Comparison of ENCODE assay signal across 9 mouse cellular contexts in the genomic region with DNA sequence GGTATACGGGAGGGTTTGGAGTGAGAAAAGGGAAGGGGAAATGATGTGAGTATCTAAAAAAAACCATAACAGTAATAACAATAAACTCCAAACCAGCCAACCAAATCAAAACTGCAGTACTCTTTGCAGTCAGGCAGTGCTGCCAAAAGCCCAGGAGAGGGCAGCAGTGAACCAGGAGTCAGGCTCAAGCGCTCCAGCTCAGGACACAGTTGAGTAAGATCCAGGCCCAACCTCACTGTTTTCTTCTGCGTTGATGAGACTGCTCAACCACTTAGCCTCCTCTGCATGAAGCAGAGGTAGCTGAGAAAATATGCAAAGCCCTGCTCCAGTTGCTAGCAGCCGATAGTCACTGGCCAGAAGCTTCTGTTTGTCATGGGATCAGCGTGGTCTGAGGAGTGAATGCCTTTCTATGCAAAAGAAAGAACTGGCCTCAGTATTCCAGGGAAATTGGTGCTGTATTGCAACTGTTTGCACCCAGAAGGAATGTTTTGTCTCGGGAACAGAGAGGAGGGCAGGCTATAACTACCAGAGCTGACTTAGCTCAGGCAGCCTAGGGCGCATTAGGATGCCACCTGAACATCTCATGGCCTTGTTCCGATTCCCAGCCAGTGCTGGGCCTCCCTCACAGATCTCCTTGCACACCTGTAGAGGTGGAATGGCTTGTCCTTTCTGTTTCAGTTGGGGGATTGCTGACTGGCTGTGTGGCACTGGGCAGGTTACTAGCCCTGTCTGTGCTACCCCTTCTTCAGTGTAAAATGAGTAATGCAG. TPM values are rescaled to one million over a fixed set of nuclear protein-coding genes. Genes with fewer than 3 reads are reported as not detected.
DNase-seq lines count a peak whose midpoint lies in the region; ATAC-seq and TF ChIP-seq lines count a peak whose summit lies in the region.
"Had no signal": no experiment of that assay in that cellular context is flagged by ENCODE, and none has a peak within 500 bp of the region (broad histone marks: within the 10 kb centered on the region; RNA-seq: fewer than 3 reads in every experiment).

No protein-coding gene starts in this region.

- no peak overlapping the region for H3K27ac ChIP-seq in limb, embryonic 10.5 days
- H3K27ac ChIP-seq in midbrain, postnatal 0 days (ENCODE audit: low read depth, low read length), result 0 out of 2 replicates have a peak overlapping the region, but pooled peaks have one; percentile 3
- H3K27ac ChIP-seq: embryonic facial prominence, embryonic 15.5 days had no signal

- H3K9ac ChIP-seq in midbrain, postnatal 0 days (replicated peaks; ENCODE audit: low read length, poor library complexity, severe bottlenecking), result no peak overlapping the region
- H3K9ac ChIP-seq: embryonic facial prominence, embryonic 15.5 days had no signal

- no peaks in the 10 kb centered on the region for H3K9me3 ChIP-seq in limb, embryonic 10.5 days (replicated peaks)
- no peaks in the 10 kb centered on the region for H3K9me3 ChIP-seq in midbrain, postnatal 0 days (ENCODE audit: low read length)
- H3K9me3 ChIP-seq: embryonic facial prominence, embryonic 15.5 days had no signal

- 41% methylated on average over 8 of the region's 8 CpGs for WGBS in limb, embryonic 10.5 days
- 39% methylated on average over 8 of the region's 8 CpGs for WGBS in midbrain, postnatal 0 days

- H3K36me3 ChIP-seq in limb, embryonic 10.5 days, result no peaks in the 10 kb centered on the region
- peaks cover 5% of the 10 kb centered on the region; the same call in 1 of the 2 replicates for H3K36me3 ChIP-seq in midbrain, postnatal 0 days (ENCODE audit: insufficient read depth, low read length)
- H3K36me3 ChIP-seq: embryonic facial prominence, embryonic 15.5 days had no signal

- H3K27me3 ChIP-seq in limb, embryonic 10.5 days (ENCODE audit: low read depth, poor library complexity, severe bottlenecking), result no peaks in the 10 kb centered on the region
- no peaks in the 10 kb centered on the region for H3K27me3 ChIP-seq in midbrain, postnatal 0 days (ENCODE audit: insufficient read depth, low read length)
- H3K27me3 ChIP-seq: embryonic facial prominence, embryonic 15.5 days had no signal

- no peaks in the 10 kb centered on the region for H3K4me1 ChIP-seq in limb, embryonic 10.5 days
- no peaks in the 10 kb centered on the region for H3K4me1 ChIP-seq in midbrain, postnatal 0 days (ENCODE audit: insufficient read depth, low read length)
- H3K4me1 ChIP-seq: embryonic facial prominence, embryonic 15.5 days had no signal

- TF ChIP-seq CTCF in midbrain, postnatal 0 days (IDR thresholded peaks at IDR 0.05), result peak; percentile 97

- no peak overlapping the region for H3K4me2 ChIP-seq in midbrain, postnatal 0 days (ENCODE audit: low read depth, low read length, poor library complexity, severe bottlenecking)
- H3K4me2 ChIP-seq: embryonic facial prominence, embryonic 15.5 days had no signal

- ATAC-seq in midbrain, postnatal 0 days (ENCODE audit: low FRiP score), result peak; percentile 66

- DNase-seq in 416B (ENCODE audit: low read depth), result peak; percentile 81
- peak; percentile 43 to 79 for DNase-seq in adrenal gland, adult (ENCODE audit: inconsistent age in 2 of 2, low spot score in 1 of 2)
- DNase-seq in embryo, embryonic 10 days (ENCODE audit: low spot score), result peak; percentile 83
- DNase-seq in gastrocnemius, postnatal 25 days, result peak; percentile 33
- peak; percentile 23 for DNase-seq in kidney, adult 11 months
- peak; percentile 70 for DNase-seq in limb, embryonic 10.5 days (ENCODE audit: low spot score)
- DNase-seq in midbrain, postnatal 0 days (ENCODE audit: low spot score), result peak; percentile 92
- peak; percentile 48 to 79 for DNase-seq in spleen, postnatal 4 days (ENCODE audit: low spot score in 2 of 2)

- H3K4me3 ChIP-seq in limb, embryonic 10.5 days, result no peak overlapping the region
- H3K4me3 ChIP-seq in midbrain, postnatal 0 days (ENCODE audit: low read depth, low read length), result no peak overlapping the region
- H3K4me3 ChIP-seq: embryonic facial prominence, embryonic 15.5 days had no signal

RNA-seq across cellular contexts. Expression of gene Cds2, which starts 53.3 kb away (rescaled TPM):
- 10 to 100 TPM; 12.5 to 16.8 TPM for total RNA-seq in gastrocnemius, postnatal 25 days (2021)
- polyA plus RNA-seq in limb, embryonic 10.5 days (2016; fragmentation: Nextera tagmentation; extraction: Ambion mirVana), result 25.8 and 26.7 TPM in 2 replicates
- total RNA-seq in midbrain, postnatal 0 days (2014; rRNA removed), result 135 and 142 TPM in 2 replicates
- 32.6 and 33.3 TPM in 2 replicates for polyA plus RNA-seq in midbrain, postnatal 0 days (2015; fragmentation: Nextera tagmentation; extraction: Ambion mirVana)

Comparison
In these comparisons a context has a peak if more than half of its experiments do, and no peak if none do; other contexts are left out.
1. DNase-seq: peak in every context shown above with its lines; median percentile 92 in midbrain, postnatal 0 days; 83 in embryo, embryonic 10 days; 81 in 416B; 70 in limb, embryonic 10.5 days; 64 in spleen, postnatal 4 days; 61 in adrenal gland, adult; 33 in gastrocnemius, postnatal 25 days; 23 in kidney, adult 11 months.